Mouse (Mus musculus) heart, postnatal 0 days (tissue): ENCODE measurements around the gene Bak1. TPM values are rescaled to one million over a fixed set of nuclear protein-coding genes. Genes with fewer than 3 reads are reported as not detected.

Source experiments
- ATAC-seq: fragments of 200-750 bp; cut with Nextera tagmentation; 2 replicates; pipeline ENCODE4 v1.8.0; 2017; ENCODE audit warnings: low read depth, moderate number of reproducible peaks, moderate library complexity; ENCODE audit not compliant: insufficient read depth
- DNase-seq: peaks from one replicate; pipeline ENCODE4 v3.0.0-alpha.2; 2016; ENCODE audit warnings: low spot score
- H3K27ac ChIP-seq: fragments of 300-500 bp; sonication (generic); 2 replicates; pipeline ENCODE4 v1.5.1; 2014; ENCODE audit warnings: low read depth, mild to moderate bottlenecking
- H3K27me3 ChIP-seq: fragments of 300-500 bp; sonication (generic); 2 replicates; pipeline ENCODE4 v1.6.1; 2014; ENCODE audit warnings: low read length, mixed read lengths; ENCODE audit not compliant: control insufficient read depth, insufficient read depth
- H3K36me3 ChIP-seq: fragments of 300-500 bp; sonication (generic); replicated peaks from 2 replicates; pipeline ENCODE4 v1.6.1; 2014; ENCODE audit warnings: low read length, mixed read lengths; ENCODE audit not compliant: control insufficient read depth, insufficient read depth
- H3K4me1 ChIP-seq: fragments of 300-500 bp; sonication (generic); 2 replicates; pipeline ENCODE4 v1.6.1; 2014; ENCODE audit warnings: antibody characterized with exemption; ENCODE audit not compliant: control insufficient read depth, insufficient read depth
- H3K4me2 ChIP-seq: fragments of 300-500 bp; sonication (generic); 2 replicates; pipeline ENCODE4 v1.6.1; 2014; ENCODE audit warnings: low read depth, mild to moderate bottlenecking, low read length, moderate library complexity
- H3K4me3 ChIP-seq: fragments of 300-500 bp; sonication (generic); 2 replicates; pipeline ENCODE4 v1.5.1; 2014; ENCODE audit warnings: low read depth, low read length
- H3K9ac ChIP-seq: fragments of 300-500 bp; sonication (generic); replicated peaks from 2 replicates; pipeline ENCODE4 v1.6.1; 2014; ENCODE audit warnings: low read depth, low read length, mixed read lengths
- H3K9me3 ChIP-seq: fragments of 300-500 bp; sonication (generic); replicated peaks from 2 replicates; pipeline ENCODE4 v1.6.1; 2016; ENCODE audit warnings: low read length; ENCODE audit not compliant: control insufficient read depth
- CTCF ChIP-seq: IDR thresholded peaks from 2 replicates; pipeline ENCODE4 v1.5.1; 2016; ENCODE audit warnings: antibody characterized with exemption, control low read depth, low read depth
- EP300 ChIP-seq: IDR thresholded peaks from 2 replicates; pipeline ENCODE4 v1.6.1; 2016; ENCODE audit warnings: antibody characterized with exemption, low read depth
- WGBS: fragments of 180-500 bp; shearing (Covaris S2); extraction: QIAGEN DNeasy Blood & Tissue Kit; methylation state at CpG from one replicate; pipeline ENCODE4 v1.1.7; 2014; 5-methylcytosine and 5-hydroxymethylcytosine counted together
- polyA plus RNA-seq: library from polyadenylated mRNA; unstranded; fragments of >200 nt; fragmentation: Nextera tagmentation; extraction: Ambion mirVana; gene quantifications from 2 replicates; pipeline ENCODE4 v1.2.1, GENCODE M21; 2015
- total RNA-seq: library from RNA; depleted of rRNA; stranded (reverse); fragments of >200 nt; gene quantifications from 2 replicates; pipeline ENCODE4 v1.2.3, GENCODE M21; 2014; ENCODE audit warnings: low replicate concordance

Bak1 gene
- total and polyA plus RNA-seq, 2 experiments from 2014 or later: 4.5 to 82.4 TPM

DNA sequence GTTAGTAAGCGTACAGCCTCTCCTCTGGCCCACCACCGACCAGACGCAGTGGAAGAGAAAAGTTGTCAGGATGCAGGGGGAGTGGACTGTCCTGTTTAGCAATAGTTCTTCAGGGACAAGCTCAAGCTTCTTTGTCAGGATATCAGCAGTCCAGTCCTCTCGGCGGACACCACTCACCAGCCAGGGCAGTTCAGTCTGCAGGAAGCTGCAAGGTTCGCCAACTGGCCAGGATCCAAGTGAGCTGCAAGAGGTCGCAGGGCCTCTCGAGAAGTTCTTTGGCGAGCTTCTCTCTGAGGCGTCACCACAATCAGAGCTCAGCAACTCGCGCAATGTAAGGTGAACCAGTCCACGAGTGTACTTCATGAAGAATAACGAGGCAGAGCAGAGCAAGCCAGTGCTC, 34.4 kb downstream of the Bak1 start:
- H3K27me3 ChIP-seq: no peaks in the 10 kb centered on the region
- 18% methylated on average over 14 of the region's 14 CpGs for WGBS
- H3K9me3 ChIP-seq: no peaks in the 10 kb centered on the region
- H3K4me1 ChIP-seq: peaks cover 17% of the 10 kb centered on the region
- no peak overlapping the region for H3K9ac ChIP-seq
- no peak overlapping the region for H3K4me3 ChIP-seq
- H3K27ac ChIP-seq: peak overlapping the region; percentile 78
- H3K4me2 ChIP-seq: peak overlapping the region; percentile 30; the same call in 1 of the 2 replicates
- TF ChIP-seq EP300 (no peak), CTCF (no peak)
- H3K36me3 ChIP-seq: no peaks in the 10 kb centered on the region
- peak; percentile 86 for DNase-seq
- peak; percentile 77 for ATAC-seq

GRCm38 (mm10) chr17:26990521-26990920, 38.3 kb downstream of the Bak1 start:
- TF ChIP-seq CTCF (no peak), EP300 (no peak)
- Histone ChIP-seq H3K36me3 (no peaks in the 10 kb centered on the region), H3K4me2 (no peak overlapping the region), H3K9ac (no peak overlapping the region), H3K4me3 (no peak overlapping the region), H3K9me3 (no peaks in the 10 kb centered on the region), H3K4me1 (peaks cover 15% of the 10 kb centered on the region), H3K27me3 (no peaks in the 10 kb centered on the region), H3K27ac (no peak overlapping the region)
- DNase-seq (no peak), ATAC-seq (no peak)

GRCm38 (mm10) chr17:26985503-26986179, 43.2 kb downstream of the Bak1 start:
- TF ChIP-seq EP300 (no peak), CTCF (no peak)
- Histone ChIP-seq H3K9me3 (no peaks in the 10 kb centered on the region), H3K4me2 (no peak overlapping the region), H3K4me1 (no peaks in the 10 kb centered on the region), H3K27me3 (no peaks in the 10 kb centered on the region), H3K36me3 (no peaks in the 10 kb centered on the region), H3K9ac (no peak overlapping the region), H3K4me3 (no peak overlapping the region), H3K27ac (no peak overlapping the region)
- DNase-seq (no peak), ATAC-seq (no peak)
- 86% methylated on average over 10 of the region's 10 CpGs for WGBS

DNA sequence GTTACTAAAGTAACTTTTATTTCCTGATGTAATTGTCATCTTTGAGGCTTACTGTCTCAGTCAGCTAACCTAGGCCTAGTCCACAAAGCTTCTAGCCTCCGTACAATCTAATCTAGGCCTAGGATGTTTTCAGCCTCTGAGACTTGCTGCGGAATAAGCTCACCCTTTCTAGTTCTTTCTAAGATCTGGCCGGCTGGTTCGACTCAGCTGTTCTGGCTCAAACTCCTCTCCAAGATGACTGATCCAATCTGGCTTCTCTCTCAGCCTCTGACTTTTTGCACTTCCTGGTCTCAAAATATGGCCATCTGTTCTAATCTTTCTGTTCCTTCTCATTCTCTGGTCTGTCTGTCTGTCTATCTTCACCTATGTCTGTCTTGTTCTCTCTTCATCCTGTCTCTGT, 45.4 kb downstream of the Bak1 start:
- H3K4me1 ChIP-seq: no peaks in the 10 kb centered on the region
- H3K27ac ChIP-seq: no peak overlapping the region
- TF ChIP-seq EP300: no peak
- TF ChIP-seq CTCF: no peak
- 77% methylated on average over 4 of the region's 4 CpGs for WGBS
- H3K9me3 ChIP-seq: no peaks in the 10 kb centered on the region
- DNase-seq (no peak), ATAC-seq (no peak)
- peaks cover 2% of the 10 kb centered on the region; the same call in 1 of the 2 replicates for H3K36me3 ChIP-seq
- H3K27me3 ChIP-seq: no peaks in the 10 kb centered on the region
- no peak overlapping the region for H3K4me2 ChIP-seq
- no peak overlapping the region for H3K4me3 ChIP-seq
- no peak overlapping the region for H3K9ac ChIP-seq

DNA sequence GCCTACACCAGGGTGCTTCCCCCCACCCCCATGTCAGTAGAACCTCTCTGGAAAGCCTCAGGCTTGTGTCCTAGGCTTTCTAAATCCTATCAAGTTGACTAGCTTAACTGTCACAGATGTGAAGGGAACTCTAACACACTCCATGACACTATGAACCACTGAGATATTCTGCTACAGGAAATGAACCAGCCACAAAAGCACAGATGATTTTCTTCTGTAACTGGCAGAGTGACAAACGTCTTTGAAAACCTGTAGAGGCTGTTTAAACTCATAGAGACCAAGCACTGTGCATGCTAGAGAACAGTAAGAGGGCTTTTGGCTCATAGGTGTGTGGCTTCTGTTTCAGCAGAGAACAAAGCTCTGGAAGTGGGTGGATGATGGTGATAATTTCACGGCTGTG, 47.8 kb downstream of the Bak1 start:
- WGBS: 49% methylated on average over 2 of the region's 2 CpGs
- Histone ChIP-seq H3K36me3 (peaks cover 14% of the 10 kb centered on the region; the same call in 1 of the 2 replicates), H3K9ac (no peak overlapping the region), H3K27me3 (no peaks in the 10 kb centered on the region), H3K9me3 (no peaks in the 10 kb centered on the region), H3K4me3 (no peak overlapping the region), H3K27ac (peak overlapping the region; percentile 21; the same call in 1 of the 2 replicates), H3K4me1 (no peaks in the 10 kb centered on the region), H3K4me2 (no peak overlapping the region)
- no peak for DNase-seq
- TF ChIP-seq CTCF: no peak
- no peak for TF ChIP-seq EP300
- no peak for ATAC-seq

DNA sequence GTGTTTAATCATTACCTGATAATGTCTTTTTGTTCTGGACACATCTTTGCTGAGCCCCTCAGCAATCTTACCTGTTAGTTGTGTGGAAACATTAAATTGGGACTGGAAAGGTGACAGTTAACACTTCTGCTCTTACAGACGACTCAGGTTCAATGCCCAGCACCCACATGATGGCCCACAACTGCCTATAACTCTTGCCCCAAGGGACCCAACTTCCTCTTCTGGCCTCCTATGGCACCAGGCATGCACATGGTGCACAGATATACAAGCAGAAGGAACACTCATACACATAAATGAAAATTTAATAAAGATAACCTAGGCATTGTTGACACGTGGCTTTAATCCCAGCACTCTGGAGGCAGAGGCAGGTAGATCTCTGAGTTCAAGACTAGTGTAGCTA, 49.4 kb downstream of the Bak1 start:
- WGBS: 62% methylated on average over 2 of the region's 2 CpGs
- ATAC-seq: no peak
- H3K4me2 ChIP-seq: no peak overlapping the region
- H3K4me1 ChIP-seq: no peaks in the 10 kb centered on the region
- H3K36me3 ChIP-seq: peaks cover 31% of the 10 kb centered on the region
- no peak overlapping the region for H3K27ac ChIP-seq
- H3K9ac ChIP-seq: no peak overlapping the region
- no peaks in the 10 kb centered on the region for H3K9me3 ChIP-seq
- no peak overlapping the region for H3K4me3 ChIP-seq
- H3K27me3 ChIP-seq: no peaks in the 10 kb centered on the region
- no peak for DNase-seq
- no peak for TF ChIP-seq EP300
- TF ChIP-seq CTCF: no peak
